Mouse (Mus musculus): ENCODE data around the gene Cryba4.

The Cryba4 gene

DNA sequence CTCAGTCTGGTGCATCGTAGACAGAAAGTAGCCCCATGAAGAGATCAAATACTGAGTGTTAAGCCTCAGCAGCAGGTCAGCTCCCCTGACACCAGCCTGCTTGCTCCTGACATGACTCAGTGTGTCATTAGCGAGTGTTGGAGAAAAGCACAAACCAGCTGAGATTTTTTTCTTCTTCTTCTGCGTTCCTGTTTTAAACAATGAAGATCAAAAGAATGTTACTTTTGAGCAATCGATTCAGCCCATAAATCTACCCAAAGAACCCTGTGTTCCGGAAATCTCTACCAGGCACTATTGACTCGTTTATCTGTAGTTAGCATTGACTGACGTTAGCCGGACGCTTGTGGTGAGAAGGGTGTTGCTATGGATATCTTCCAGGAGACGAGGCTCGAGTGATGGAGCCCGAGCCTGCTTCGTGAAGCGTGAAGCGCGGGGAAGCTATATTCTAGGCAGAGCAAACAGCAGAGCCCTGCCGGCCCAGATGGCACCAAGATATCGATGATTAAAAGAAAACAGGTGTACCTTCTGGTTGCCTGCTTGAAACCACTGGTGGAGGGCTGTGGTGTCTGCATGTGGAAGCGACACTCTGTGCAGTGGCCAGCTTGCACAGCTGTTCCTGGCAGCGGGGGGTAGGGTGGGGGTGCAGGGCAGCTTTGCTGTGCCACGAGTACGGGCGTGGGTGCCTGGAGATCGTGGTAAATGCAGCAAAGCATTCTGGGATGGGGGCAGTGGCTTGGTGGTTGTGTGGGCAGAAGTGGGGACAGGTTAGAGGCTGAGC, 18.6 kb upstream of the Cryba4 start:
- in situ Hi-C loops (cut with MboI; ENCODE audit: low sequenced_read_pairs) = no loop called here

GRCm38 (mm10) chr5:112266011-112266777, 13.9 kb upstream of the Cryba4 start:
- in situ Hi-C loops (cut with MboI; ENCODE audit: low sequenced_read_pairs) = no loop called here

- in situ Hi-C loops (cut with MboI; ENCODE audit: low sequenced_read_pairs) = no loop called here
Observed at GRCm38 (mm10) chr5:112265515-112265914, 13.2 kb upstream of the Cryba4 start.

DNA sequence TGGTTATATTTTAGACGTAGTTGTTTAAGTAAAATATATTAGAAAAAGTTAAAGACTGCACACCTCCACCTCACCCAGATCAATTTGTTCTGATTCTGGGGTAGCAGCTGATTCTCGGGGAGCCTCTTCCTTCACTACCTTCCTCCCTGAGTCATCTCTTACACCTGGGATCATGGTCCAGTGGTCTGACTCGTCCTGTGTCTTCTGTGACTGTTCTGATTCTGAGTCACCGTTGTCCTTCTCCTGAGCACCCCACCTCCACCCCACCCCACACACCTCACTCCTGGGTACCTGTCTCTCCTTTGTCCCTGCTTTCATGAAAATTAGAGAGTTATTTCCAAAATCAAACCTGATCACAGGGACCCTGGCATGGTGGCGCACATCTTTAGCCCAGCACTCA, 12.8 kb upstream of the Cryba4 start:
- in situ Hi-C loops (cut with MboI; ENCODE audit: low sequenced_read_pairs) = no loop called here

DNA sequence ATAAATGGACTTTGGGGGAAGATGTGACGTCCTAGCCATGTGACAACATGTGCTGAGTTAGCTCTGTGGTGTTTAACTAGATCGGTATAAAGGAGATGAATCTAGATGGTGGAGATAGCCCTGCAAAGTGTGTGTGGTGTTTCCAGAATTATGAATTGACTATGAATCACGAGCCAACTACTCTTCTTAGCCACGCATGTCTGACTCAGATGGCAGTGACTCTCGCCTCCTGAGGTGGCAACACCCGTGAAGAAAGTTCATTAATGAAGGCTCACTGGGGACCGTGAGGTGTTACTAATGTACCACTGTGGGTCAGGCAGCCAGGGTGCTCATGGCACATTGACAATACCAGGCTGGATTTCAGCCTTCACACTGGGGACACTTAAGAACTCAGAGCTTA, 11.8 kb upstream of the Cryba4 start:
- in situ Hi-C loops (cut with MboI; ENCODE audit: low sequenced_read_pairs) = no loop called here

GRCm38 (mm10) chr5:112260818-112261217, 8.5 kb upstream of the Cryba4 start:
- in situ Hi-C loops (cut with MboI; ENCODE audit: low sequenced_read_pairs) = no loop called here

GRCm38 (mm10) chr5:112259862-112260650, 7.7 kb upstream of the Cryba4 start:
- in situ Hi-C loops (cut with MboI; ENCODE audit: low sequenced_read_pairs) = no loop called here

DNA sequence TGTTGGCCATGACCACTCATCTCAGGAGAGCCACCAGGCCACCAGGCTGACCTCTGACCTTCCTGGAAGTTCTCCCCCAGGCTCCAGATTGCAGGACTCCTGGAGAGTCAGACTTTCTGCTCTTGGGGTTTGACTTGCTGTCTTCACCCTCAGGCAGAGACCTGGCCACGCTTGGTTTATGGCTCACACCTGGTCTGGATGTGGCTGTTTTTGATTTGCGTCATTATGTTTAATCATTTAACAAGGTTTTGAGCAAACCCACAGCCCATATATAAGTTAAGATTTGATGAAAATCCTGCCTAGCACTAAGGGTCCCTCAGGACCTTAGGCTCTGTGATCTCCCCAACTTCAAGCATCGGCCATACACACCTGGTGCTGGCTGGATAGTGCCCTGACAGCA, 5.6 kb upstream of the Cryba4 start:
- in situ Hi-C loops (cut with MboI; ENCODE audit: low sequenced_read_pairs) = no loop called here

DNA sequence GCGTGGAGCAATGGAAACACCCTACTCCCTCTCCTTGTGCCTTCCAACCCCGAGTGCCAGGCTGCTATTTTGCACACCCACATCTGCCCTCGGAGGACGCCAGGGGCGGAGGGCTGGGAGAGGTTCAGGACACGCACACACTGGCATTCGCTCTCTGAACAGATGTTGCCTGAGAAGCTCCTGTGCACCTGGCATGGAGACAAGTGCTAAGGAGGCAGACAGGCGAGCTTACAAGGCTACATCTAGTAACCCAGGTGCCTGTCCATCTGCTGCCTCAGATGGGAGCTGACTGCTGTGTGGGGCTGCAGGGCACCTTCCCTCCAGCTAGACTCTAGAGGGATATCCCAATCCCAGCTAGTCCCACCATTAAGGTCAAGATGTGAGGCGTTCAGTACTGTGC, 4.1 kb upstream of the Cryba4 start:
- in situ Hi-C loops (cut with MboI; ENCODE audit: low sequenced_read_pairs) = no loop called here

DNA sequence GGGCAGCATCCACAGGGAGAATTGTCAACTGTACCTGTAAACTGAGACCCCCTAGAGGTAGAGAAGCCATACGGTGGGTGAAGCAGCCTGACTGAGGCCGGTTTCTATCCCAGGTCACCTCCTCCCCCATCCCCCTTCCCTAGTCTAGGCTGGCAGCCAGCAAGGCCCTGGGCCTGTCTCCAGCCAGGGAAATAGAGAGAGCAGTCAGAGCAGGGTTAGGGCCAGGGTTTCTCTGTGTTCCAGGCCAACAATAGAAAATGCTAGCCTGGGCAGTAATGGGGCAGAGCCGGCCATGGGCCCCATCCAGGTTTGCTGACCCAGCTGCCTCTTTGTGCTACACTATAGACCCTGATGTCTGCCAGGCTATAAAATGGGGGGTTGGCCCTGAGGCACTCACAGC, 3.1 kb upstream of the Cryba4 start, which contains the start of gene Crybb1:
Crybb1 (plus strand) TSS at position 390 of the 400 bp plus-strand sequence.
- in situ Hi-C loops (cut with MboI; ENCODE audit: low sequenced_read_pairs) = no loop called here

DNA sequence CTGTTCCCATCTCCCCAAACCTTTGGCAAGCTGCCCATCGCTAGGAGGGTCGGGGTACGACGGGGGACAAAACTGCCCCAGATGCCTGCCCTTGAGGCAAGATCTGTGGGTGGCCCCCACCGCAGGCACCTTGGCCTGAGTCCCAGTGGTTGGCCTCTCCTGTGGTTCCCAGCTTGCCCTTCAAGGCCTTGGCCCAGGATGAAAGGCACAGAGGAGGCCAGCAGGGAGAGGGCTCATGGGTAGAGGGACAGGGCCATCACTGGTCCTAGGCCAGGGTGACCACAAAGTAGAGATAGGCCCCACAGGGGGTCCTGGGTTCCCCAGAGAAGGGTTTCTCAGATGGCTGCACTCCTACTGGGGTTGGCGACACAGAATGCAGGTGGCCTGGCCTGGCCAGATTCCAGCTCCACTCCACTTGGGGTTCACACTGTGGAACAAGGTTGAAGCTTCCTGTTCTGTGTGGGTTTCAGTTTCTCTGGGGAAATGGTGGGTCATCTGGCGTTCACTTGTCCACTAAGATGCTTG, 2.0 kb upstream of the Cryba4 start:
- in situ Hi-C loops (cut with MboI; ENCODE audit: low sequenced_read_pairs) = no loop called here

- in situ Hi-C loops (cut with MboI; ENCODE audit: low sequenced_read_pairs) = no loop called here
Observed at GRCm38 (mm10) chr5:112253169-112253568, 851 bp upstream of the Cryba4 start.

DNA sequence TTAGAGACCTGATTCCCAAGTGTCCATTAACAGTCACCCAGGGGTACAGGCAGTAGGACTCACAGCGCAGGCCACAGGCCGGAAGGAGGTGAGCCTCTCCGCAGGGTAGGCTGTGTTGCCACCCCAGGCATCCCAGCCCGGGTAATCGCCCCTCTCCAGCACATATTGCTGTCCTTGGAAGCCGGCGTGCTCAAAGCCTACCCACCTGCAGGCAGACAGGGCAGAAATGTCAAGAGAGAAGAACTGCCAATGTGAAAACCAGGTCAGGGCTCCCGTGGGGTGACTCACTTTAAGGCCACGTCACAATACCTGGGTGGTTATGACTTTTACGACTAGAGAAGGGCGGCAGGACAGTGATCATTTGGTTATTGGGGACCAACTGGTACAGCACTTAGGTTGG, 3.2 kb downstream of the Cryba4 start:
- in situ Hi-C loops (cut with MboI; ENCODE audit: low sequenced_read_pairs) = loop anchor here (10.0 kb wide), 1 partner anchor 76 kb away; the partner anchor contains the start of gene Tfip11

GRCm38 (mm10) chr5:112247399-112247798, 4.9 kb downstream of the Cryba4 start:
- in situ Hi-C loops (cut with MboI; ENCODE audit: low sequenced_read_pairs) = loop anchor here (10.0 kb wide), 1 partner anchor 77 kb away; the partner anchor contains the start of gene Tfip11

- in situ Hi-C loops (cut with MboI; ENCODE audit: low sequenced_read_pairs) = loop anchor here (10.0 kb wide), 1 partner anchor 80 kb away; the partner anchor contains the start of gene Tfip11
Observed at GRCm38 (mm10) chr5:112244890-112245615, 7.3 kb downstream of the Cryba4 start.

DNA sequence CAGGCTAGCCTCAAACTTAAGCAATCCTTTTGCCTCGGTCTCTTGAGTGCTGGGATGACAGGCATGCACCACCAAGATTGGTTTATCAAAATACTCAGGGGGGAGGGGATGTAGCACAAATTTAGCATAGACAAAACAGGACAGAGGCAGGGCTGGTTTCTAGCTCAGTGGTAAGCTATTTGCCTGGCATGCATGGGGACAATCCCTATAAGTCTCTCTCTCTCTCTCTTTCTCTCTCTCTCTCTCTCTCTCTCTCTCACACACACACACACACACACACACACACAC, 8.1 kb downstream of the Cryba4 start:
- in situ Hi-C loops (cut with MboI; ENCODE audit: low sequenced_read_pairs) = loop anchor here (10.0 kb wide), 1 partner anchor 81 kb away; the partner anchor contains the start of gene Tfip11

- in situ Hi-C loops (cut with MboI; ENCODE audit: low sequenced_read_pairs) = loop anchor here (10.0 kb wide), 1 partner anchor 81 kb away; the partner anchor contains the start of gene Tfip11
Observed at GRCm38 (mm10) chr5:112243539-112244274, 8.6 kb downstream of the Cryba4 start.

GRCm38 (mm10) chr5:112243041-112243440, 9.3 kb downstream of the Cryba4 start:
- in situ Hi-C loops (cut with MboI; ENCODE audit: low sequenced_read_pairs) = loop anchor here (10.0 kb wide), 1 partner anchor 82 kb away; the partner anchor contains the start of gene Tfip11

DNA sequence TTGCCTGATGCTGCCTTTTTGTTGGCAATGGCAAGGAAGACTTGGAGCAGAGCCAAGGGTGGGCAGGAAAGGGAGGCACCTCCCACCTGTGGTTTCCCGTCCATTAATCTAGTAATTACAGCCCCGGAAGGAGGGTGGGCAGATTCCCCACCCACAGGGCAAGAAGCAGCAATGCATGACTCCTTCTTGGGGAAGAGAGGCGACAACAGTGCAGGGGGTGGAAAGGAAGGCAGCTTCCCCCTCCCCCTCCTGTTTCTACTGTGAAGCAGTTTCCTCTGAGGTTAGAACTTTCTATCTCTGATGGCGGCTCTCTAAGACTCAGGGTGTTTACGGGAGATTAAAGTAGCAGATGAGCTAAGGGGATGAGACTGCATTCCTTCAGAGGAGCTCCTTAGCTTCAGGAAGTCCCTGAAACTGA, 9.9 kb downstream of the Cryba4 start:
- in situ Hi-C loops (cut with MboI; ENCODE audit: low sequenced_read_pairs) = loop anchor here (10.0 kb wide), 1 partner anchor 82 kb away; the partner anchor contains the start of gene Tfip11
